Mouse (Mus musculus): ENCODE measurements around the gene Olfr894.
"Not testable (repeated sequence)": the region's sequence is repeated elsewhere in the genome, so short reads cannot be mapped to it uniquely, and the experiment has no call there.

DNA sequence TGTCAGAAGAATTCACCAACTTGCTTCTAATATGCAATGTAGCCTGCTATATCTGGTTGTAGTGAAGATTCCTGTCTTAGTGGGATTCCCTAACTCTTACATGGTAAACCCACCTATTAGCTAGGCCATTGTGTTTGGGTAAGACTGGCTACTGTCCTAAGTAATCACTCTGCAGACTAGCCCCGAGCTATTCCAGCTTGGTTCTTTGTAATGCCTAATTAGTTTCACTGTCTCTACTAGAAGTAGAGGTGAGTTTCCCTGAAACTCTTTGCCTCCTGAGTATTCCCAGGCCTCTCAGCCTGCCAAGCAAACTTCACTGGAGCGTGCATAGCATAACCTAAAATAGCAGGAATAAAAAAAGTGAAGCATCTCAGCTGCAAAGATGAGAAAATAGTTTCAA, 49.5 kb upstream of the Olfr894 start:
- TF ChIP-seq CTCF (IDR thresholded peaks at IDR 0.05; ENCODE audit: low read depth, low read length); POLR2A (IDR thresholded peaks at IDR 0.05; ENCODE audit: extremely low read depth, insufficient read depth, low read length): not testable (repeated sequence)

Measured in liver, adult 2 months (tissue).